Mouse (Mus musculus) fibroblast of lung, adult 2 months (primary cell): ENCODE data around the gene Mfsd2a.
"Not testable (repeated sequence)": the region's sequence is repeated elsewhere in the genome, so short reads cannot be mapped to it uniquely, and the experiment has no call there.

Source experiments
- DNase-seq: peaks from one replicate; pipeline ENCODE4 v3.0.0-alpha.2; 2011; ENCODE audit warnings: low read depth

Gene Mfsd2a

DNA sequence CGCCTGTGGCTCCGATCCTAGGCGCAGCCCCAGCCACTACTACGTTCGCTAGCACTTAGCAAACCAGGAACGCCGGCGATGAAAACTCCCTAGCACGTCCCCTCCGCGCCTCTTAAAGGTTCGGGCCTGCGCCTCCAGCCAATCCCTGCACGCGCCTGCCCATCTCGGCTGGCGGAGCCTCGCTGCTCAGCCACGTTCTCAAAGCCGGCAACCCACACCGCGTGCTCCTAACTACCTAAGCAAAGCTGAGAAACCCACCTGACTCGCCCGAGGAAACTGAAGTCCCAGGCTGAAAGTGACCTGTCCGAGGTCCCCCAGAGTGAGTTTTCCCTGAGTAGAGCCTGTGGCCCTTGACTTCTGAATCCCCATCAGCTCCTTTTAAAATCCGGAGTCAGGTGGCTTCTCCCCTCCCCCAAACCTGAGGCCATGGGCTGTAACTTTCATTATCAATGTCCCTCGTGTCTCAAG, at the start of gene Mfsd2a:
Mfsd2a (minus strand) TSS at position 89 of the 468 bp plus-strand sequence.
- DNase-seq = peak; percentile 42

GRCm38 (mm10) chr4:123005054-123005966, 44.3 kb upstream of the Mfsd2a start:
- no peak for DNase-seq

GRCm38 (mm10) chr4:123000617-123001342, 39.8 kb upstream of the Mfsd2a start:
- DNase-seq = no peak

GRCm38 (mm10) chr4:123000130-123000529, 39.1 kb upstream of the Mfsd2a start:
- no peak for DNase-seq

DNA sequence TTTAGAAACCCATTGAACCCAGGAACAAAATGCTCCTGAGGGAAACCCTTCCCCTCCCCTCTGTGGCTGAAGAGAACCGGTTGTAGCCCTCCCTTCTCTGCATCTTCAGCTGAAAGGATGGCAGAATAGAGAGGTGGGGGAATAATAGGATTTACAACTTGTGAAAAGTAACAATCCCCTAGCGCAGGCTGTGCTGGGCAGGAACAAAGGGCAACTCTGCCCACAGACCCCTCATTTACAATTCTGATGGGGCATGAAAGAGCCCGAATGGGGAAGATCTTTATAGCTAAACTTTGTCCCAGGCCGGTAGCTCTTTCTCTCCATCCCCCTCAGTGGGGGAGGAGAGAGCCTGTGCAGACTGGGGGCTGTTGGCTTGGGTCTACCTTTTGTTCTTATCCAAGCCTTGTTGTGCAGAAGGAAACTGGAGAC, 38.3 kb upstream of the Mfsd2a start:
- DNase-seq = no peak

GRCm38 (mm10) chr4:122998537-122999262, 37.7 kb upstream of the Mfsd2a start:
- DNase-seq = no peak

- DNase-seq = no peak
Observed at GRCm38 (mm10) chr4:122996618-122997381, 35.8 kb upstream of the Mfsd2a start.

GRCm38 (mm10) chr4:122996221-122996617, 35.2 kb upstream of the Mfsd2a start:
- no peak for DNase-seq

DNA sequence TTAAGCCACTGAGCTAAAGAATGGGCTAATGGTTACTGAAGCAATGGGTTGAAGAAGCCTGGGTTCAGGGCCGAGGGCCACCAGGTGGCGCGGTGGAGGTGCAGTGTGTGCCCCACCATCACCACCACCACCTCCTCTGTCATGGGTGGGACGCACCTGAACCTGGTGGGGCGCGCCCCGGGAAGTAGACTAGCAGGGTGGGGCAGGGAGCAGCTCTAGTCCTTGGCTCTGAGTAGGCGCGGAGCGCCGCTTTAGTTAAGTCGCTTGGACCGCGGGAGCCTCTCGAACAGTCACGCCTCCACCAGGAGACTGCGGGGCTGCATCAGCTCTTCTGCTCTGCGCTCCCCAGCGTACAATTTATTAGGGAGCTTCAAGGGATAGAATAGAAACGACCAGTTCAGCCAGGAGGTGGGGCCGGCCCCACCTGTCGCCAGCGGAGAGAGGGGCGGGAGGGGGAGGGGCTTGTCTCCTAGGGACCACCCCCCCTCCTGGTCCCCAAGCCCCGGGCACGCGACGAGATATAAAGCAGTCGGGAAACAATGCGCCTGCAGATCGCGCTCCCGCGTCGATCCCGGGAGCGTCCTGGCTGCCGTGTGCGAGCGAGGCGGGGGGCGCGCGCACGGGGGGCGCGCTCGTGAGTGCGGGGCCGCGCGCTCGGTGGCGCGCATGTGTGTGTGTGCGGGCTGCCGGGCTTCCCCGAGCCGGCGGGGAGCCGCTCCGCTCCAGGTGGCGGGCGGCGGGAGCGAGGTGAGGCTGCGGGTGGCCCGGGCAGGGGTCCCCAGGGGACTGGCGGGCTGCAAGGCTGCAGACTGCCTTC, 34.6 kb upstream of the Mfsd2a start, which contains the start of gene Mycl:
Mycl (plus strand) TSS at position 249 of the 817 bp plus-strand sequence.
- no peak for DNase-seq

DNA sequence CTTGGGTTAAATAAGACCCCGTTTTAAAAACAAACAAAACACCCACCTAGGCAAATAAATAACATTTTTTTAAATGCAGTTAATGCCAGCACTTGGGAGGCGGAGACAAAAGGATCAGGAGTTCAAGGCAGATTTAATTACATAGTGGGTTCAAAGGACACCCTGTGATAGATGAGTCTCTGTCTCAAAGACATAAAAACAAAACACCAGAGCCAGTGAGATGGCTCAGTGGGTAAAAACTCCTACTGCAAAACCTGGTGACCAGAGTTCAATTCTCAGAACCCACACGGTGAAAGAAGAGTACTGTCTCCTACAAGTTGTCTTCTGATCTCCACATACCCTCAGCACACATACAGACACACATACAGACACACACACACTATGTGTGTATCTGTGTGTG, 31.3 kb upstream of the Mfsd2a start:
- DNase-seq = no peak

DNA sequence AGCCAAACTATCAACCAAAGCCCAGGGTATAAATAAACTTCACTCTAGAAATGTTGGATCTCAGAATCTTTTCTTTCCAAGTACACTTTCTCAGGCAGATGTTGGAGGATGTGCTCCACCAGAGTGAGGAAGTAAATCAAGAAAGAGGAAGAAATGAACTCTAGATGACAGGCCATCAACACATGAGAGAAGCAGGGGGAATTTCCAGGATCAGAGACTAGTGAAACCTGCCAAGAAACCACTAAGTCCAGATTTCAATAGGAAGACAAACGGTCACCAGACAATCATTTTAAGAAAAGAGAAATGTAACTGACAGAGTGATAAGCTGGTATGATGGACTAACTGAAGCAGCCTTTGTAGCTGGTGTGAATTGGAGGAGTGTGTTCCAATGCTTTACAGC, 30.2 kb upstream of the Mfsd2a start:
- no peak for DNase-seq

GRCm38 (mm10) chr4:122988004-122988403, 27.0 kb upstream of the Mfsd2a start:
- DNase-seq = not testable (repeated sequence)

DNA sequence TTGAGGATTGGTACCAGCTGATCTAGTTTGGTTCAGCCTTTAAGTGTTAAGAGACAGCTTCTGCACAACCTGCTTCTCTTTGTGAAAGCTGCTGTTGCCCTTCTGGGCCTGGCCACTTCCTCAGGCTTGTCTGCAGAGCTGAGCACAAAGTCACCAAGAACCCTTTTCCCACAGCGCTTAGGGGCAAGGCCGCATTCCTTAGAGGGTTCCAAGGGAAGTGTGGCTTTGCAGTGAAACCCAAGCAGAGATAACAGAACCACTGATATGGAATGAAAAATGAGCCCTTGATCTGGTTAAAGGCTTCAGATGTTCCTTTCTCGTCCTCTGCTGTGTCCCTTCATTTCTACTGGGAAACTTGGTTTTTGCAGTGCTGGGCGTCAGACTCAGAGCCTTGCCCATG, 26.4 kb upstream of the Mfsd2a start:
- no peak for DNase-seq

DNA sequence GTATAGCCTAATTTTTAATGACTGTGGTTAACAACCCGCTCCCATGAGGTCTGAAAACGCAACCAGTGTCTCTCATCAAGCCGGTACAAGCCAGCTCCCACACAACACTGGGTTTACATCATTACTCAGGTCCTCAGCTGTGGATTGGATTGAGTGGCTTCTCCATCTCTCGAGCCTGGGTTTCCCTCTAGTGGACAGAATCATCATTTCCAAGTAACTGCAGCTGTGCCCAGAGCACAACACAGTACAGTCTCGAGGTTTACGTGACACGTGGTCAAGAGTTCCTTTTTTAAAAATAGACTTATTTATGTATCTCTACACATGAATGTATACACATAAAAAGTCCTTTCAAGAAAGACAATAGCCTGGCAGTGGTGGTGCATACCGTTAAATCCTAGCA, 24.1 kb upstream of the Mfsd2a start:
- peak; percentile 69 for DNase-seq

- no peak for DNase-seq
Observed at GRCm38 (mm10) chr4:122983486-122984261, 22.7 kb upstream of the Mfsd2a start.

DNA sequence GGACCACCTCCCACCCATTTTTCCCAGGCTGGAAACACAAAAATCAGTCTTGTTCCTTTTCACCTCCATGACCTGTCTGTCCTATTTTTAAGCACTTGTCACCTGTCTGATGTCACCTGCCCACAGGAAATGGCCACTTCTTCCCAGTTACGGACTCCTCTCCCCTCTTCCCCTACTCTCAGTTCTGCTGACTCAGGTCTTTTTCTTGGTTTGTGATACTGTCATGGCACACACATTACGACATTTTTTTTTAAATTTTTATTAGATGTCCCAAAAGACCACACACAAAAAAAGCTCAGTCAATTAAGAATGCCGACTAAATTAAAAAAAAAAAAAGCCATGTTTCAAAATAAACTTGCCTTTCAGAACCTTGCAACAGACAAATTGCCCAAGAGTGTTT, 21.5 kb upstream of the Mfsd2a start:
- DNase-seq = no peak

- DNase-seq = no peak
Observed at GRCm38 (mm10) chr4:122981930-122982329, 20.9 kb upstream of the Mfsd2a start.

GRCm38 (mm10) chr4:122981238-122981637, 20.2 kb upstream of the Mfsd2a start:
- no peak for DNase-seq

DNA sequence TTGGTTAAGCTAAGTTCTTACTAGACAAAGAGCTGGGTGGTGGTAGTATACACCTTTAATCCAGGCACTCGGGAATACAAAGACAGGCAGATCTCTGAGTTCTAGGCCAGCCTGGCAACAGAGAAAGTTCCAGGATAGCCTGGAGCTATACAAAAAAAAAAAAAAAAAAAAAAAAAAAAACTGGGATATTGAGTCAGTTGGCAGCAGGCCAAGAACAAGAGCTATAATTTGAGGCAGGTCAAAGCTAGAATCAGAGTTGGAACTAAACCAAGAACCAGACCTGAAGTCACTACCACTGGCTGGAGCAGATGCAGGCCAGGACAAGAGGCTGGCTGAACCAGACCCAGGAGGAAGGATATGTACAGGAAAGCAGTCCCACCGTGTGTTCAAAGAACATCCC, 19.7 kb upstream of the Mfsd2a start:
- DNase-seq = no peak

DNA sequence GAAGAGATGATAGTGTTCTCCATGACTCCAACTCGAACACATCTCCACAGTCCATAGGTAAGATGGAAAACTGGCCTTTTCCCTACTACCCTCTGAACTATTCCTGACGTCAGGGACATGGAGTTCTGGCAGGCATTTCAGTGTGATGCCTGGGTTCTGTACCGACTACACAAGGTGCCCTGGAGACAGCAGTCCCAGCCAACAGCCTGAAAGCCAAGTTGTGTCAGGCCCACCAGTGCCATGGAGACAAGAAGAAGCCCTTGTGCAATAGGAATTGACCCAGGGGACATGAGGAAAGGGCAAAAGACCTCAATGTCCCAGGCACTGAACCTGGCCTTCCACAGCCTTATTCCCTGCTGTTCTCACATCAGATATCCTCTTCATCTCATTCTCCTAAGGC, 18.8 kb upstream of the Mfsd2a start:
- no peak for DNase-seq
